ENCODE assay signal across 8 mouse cellular contexts in the genomic region with DNA sequence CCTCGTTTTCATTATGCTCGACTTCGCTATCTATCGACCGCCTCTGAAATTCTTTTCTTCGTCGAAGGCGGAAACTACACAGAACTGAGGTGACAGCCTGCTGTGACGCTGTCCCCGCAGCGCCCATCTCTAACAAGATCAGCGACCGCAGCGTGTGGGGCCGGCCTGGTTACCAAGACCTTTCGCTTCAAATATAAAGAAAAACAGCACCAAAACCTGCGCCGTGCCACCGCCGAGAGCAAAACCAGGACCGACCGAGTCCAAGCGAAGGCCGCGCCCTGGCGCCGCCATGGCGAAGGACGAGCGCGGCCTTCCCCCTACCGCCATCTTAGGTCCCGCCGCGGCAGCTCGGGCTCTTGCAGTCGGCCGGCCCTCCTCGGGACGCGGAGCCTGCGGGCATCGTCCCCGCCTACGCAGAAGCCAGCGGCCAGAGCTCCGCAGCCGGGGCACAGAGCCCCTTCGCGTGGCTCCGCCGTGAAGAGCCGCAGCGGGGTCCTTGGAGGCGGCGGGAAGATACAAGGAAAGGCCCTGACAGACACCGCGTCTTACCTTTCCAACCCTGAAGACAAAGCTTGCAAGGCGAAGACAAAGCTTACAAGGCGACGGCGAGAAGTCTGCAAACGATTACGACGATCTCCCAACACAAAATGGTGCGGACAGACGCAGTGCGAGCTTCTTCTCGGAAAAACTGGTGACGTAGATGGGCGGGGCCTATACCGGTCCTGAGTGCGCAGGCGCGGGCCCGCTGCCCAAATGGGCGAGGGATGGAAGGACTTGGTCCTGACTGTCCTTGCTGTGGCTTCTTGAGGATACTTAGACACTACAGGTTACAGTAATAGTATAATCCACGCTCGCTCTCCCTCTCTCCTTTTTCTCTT. TPM values are rescaled to one million over a fixed set of nuclear protein-coding genes. Genes with fewer than 3 reads are reported as not detected.
A peak's percentile ranks its signal among the peaks of the same experiment; 100 is the strongest.
DNase-seq lines count a peak whose midpoint lies in the region; ATAC-seq lines count a peak whose summit lies in the region.

A gene (minus strand): TSS at position 696 of the 878 bp plus-strand sequence.

- H3K27ac ChIP-seq in embryonic facial prominence, embryonic 13.5 days: peak within 1 kb of the TSS; percentile 99
- peak within 1 kb of the TSS; percentile 99 for H3K27ac ChIP-seq in limb, embryonic 13.5 days
- H3K27ac ChIP-seq in midbrain, embryonic 16.5 days (ENCODE audit: low read length): peak within 1 kb of the TSS; percentile 99

- peaks cover 24% of the 10 kb centered on the region for H3K36me3 ChIP-seq in embryonic facial prominence, embryonic 13.5 days
- H3K36me3 ChIP-seq in limb, embryonic 13.5 days: peaks cover 25% of the 10 kb centered on the region
- H3K36me3 ChIP-seq in midbrain, embryonic 16.5 days (ENCODE audit: control insufficient read depth, insufficient read depth, low read length): peaks cover 22% of the 10 kb centered on the region

- peak within 1 kb of the TSS; percentile 100 for H3K9ac ChIP-seq in embryonic facial prominence, embryonic 13.5 days
- peak within 1 kb of the TSS; percentile 100 for H3K9ac ChIP-seq in limb, embryonic 13.5 days
- peak within 1 kb of the TSS; percentile 100 for H3K9ac ChIP-seq in midbrain, embryonic 16.5 days (ENCODE audit: low read depth, low read length)

- no peaks in the 10 kb centered on the region for H3K9me3 ChIP-seq in embryonic facial prominence, embryonic 13.5 days
- H3K9me3 ChIP-seq in limb, embryonic 13.5 days: no peaks in the 10 kb centered on the region
- no peaks in the 10 kb centered on the region for H3K9me3 ChIP-seq in midbrain, embryonic 16.5 days (replicated peaks; ENCODE audit: control insufficient read depth, low read length, poor library complexity, severe bottlenecking)

- peak within 1 kb of the TSS; percentile 83 for H3K4me2 ChIP-seq in embryonic facial prominence, embryonic 13.5 days
- H3K4me2 ChIP-seq in limb, embryonic 13.5 days (replicated peaks): peak within 1 kb of the TSS; percentile 83
- H3K4me2 ChIP-seq in midbrain, embryonic 16.5 days (ENCODE audit: low read length): peak within 1 kb of the TSS; percentile 77

- H3K4me3 ChIP-seq in embryonic facial prominence, embryonic 13.5 days: peak within 1 kb of the TSS; percentile 95
- H3K4me3 ChIP-seq in limb, embryonic 13.5 days: peak within 1 kb of the TSS; percentile 100
- H3K4me3 ChIP-seq in midbrain, embryonic 16.5 days (ENCODE audit: low read depth, low read length): peak within 1 kb of the TSS; percentile 97

- no peaks in the 10 kb centered on the region for H3K27me3 ChIP-seq in embryonic facial prominence, embryonic 13.5 days
- H3K27me3 ChIP-seq in limb, embryonic 13.5 days: no peaks in the 10 kb centered on the region
- no peaks in the 10 kb centered on the region for H3K27me3 ChIP-seq in midbrain, embryonic 16.5 days (ENCODE audit: control insufficient read depth, insufficient read depth, low read depth, low read length)

- WGBS in embryonic facial prominence, embryonic 13.5 days: under 1% methylated on average over 79 of the region's 79 CpGs
- under 1% methylated on average over 79 of the region's 79 CpGs for WGBS in limb, embryonic 13.5 days
- WGBS in midbrain, embryonic 16.5 days: under 1% methylated on average over 72 of the region's 79 CpGs

- peaks cover 20% of the 10 kb centered on the region for H3K4me1 ChIP-seq in embryonic facial prominence, embryonic 13.5 days
- peaks cover 18% of the 10 kb centered on the region for H3K4me1 ChIP-seq in limb, embryonic 13.5 days
- H3K4me1 ChIP-seq in midbrain, embryonic 16.5 days (ENCODE audit: control insufficient read depth, insufficient read depth, low read length): peaks cover 20% of the 10 kb centered on the region

- ATAC-seq in embryonic facial prominence, embryonic 13.5 days (ENCODE audit: insufficient number of reproducible peaks, insufficient read depth, low FRiP score, low TSS enrichment, low read depth): peak; percentile 93
- peak; percentile 97 for ATAC-seq in limb, embryonic 13.5 days (ENCODE audit: low FRiP score, low read depth)
- ATAC-seq in midbrain, embryonic 16.5 days: peak; percentile 93

- peak; percentile 94 for DNase-seq in 3134 (ENCODE audit: extremely low read depth, insufficient read length, low spot score)
- DNase-seq in adrenal gland, postnatal 36 days: peak; percentile 97 to 98
- DNase-seq in heart, adult 18-20 months: peak; percentile 99 to 100
- DNase-seq in kidney, adult 8-10 months: peak; percentile 97 to 98
- DNase-seq in spleen, postnatal 10 days (ENCODE audit: low spot score in 2 of 2): peak; percentile 99 to 100

RNA-seq across cellular contexts. Expression of the gene that starts here (rescaled TPM):
- 100 to 1,000 TPM; 168 to 179 TPM for total RNA-seq in adrenal gland, postnatal 36 days (2021)
- polyA plus RNA-seq in embryonic facial prominence, embryonic 13.5 days (2015; fragmentation: Nextera tagmentation; extraction: Ambion mirVana): 236 and 274 TPM in 2 replicates
- 10 to 100 TPM; 43.0 to 61.3 TPM for total RNA-seq in heart, adult 18-20 months (2021)
- polyA plus RNA-seq in limb, embryonic 13.5 days (2015; fragmentation: Nextera tagmentation; extraction: Ambion mirVana): 230 and 244 TPM in 2 replicates
- 178 and 188 TPM in 2 replicates for polyA plus RNA-seq in midbrain, embryonic 16.5 days (2015; fragmentation: Nextera tagmentation; extraction: Ambion mirVana)

Comparison
In these comparisons a context has a peak if more than half of its experiments do, and no peak if none do; other contexts are left out.
1. Peak in every context shown above with its lines: DNase-seq, ATAC-seq, H3K4me3 ChIP-seq and H3K27ac ChIP-seq.